Mouse (Mus musculus) T-helper 17 cell (primary cell): ENCODE data around the gene Fads6.

ENCODE experiments used
- in situ Hi-C, 2 experiments: fragments of 300-600 bp; cut with MboI, MseI; formaldehyde crosslinking; loops; 1 replicate in 1 of 2; 2 replicates in 1 of 2; pipeline ENCODE4 v1.15.1; 2025; ENCODE audit warnings: high pct_unique_total_duplicates in 2 of 2

Gene Fads6

DNA sequence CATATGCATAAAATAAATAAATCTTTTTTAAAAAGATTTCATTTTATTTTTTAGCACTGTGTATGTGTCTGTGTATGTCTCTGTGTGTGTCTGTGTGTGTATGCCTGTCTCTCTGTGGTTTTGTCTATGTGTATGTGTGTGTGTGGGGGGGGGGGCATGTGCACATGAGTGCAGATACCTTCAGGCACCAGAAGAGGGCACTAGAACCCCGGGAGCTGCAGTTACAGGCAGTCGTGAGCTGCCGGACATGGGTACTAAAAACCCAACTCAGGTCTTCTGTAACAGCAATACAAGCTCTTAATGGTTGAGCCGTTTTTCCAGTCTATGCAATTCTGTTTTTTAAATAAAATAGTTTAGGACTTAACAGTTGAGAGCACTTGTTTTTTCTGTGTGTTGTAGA, 3.3 kb upstream of the Fads6 start:
- in situ Hi-C loops = no loop called here

DNA sequence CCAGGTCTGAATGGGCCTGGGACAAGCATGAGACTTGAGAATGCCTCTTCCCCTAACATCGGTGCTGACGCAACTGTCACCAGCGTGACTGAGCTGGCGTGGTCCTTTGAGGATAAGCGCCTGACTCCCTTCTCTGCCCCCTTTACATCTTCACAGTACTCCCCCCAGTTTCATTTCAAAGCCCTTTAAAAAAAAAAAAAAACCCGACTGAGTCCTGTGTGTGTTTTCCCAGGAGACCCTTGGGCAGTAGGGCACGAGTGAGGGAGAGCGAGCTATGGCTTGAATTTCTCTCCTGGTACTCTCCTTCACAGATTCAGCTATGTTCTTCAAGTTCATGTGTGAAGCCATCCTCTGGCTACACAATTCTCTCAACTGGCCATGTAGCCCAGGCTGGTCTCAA, 697 bp upstream of the Fads6 start:
- in situ Hi-C loops = no loop called here

DNA sequence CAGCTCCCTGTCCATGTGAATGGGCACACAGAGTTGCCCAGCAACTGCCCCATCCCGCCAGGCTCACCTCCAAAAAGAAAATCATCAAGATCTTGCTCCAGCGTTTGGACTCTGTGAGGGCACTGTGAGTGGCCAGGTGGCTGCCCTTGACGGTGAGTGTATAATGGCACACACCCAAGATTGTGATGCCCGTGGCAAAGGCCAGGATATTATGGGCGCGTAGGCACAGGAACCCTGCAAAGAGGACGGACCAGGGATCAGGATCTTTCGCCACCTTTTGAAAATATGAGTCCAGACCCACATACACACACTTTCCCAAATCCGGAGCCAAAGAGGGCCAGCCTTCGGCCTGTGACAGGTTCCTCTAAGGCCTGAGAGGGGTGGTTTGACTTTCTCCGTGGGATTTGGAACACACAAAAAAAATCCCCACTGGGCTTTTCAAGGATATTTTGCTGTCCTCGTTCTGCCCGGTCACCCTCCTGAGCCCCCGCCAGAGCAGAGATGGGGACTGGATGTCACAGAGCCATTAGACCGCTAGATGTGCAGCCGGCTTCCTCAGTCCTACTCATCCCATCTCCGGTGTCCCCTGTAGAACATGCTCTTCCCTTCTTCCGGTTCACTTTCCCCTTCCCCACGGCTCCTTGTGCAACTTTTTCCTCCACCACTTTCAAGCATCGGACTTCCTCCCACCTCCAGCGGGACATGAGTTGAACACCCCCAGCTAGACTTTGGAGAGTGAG, 822 bp downstream of the Fads6 start:
- in situ Hi-C loops = no loop called here

DNA sequence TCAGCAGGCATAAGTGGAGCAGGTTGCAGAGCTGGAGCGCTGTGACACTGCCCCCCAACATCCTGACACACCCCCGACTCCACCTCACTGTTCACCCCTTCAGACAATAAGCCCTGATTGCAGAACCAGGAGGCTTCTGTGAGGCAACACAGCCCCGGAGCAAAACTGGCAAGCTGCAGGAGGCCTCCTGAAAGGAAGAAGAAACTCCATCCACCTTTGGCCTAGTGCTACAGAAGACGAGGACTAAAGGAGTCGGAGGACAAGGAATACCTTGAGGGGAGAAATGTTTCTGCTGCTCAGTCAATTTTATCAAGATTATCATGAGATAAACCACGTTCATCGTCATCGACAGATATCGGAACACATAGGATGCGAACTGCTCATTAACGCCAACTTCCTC, 1.5 kb downstream of the Fads6 start:
- in situ Hi-C loops = no loop called here

GRCm38 (mm10) chr11:115292631-115293375, 4.7 kb downstream of the Fads6 start:
- in situ Hi-C loops = no loop called here

DNA sequence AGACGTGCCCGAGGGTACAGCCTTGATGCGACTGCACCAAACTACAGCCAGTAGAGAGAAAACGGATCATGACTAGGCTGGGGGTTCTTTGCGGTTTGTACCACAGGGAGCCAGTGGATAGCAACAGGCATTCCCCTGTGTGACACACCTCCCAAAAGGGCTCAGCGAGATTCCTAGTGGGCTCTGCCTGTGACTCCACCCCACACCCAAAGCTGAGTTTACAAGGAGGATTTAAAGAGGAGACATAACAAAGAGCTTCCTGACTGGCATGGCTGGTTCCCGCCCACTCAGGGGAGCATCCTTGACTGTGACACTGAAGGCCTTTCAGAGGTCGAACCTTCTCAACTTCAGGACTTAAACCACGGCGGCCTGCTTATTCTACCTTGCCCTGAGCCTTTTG, 6.0 kb downstream of the Fads6 start:
- in situ Hi-C loops = no loop called here

DNA sequence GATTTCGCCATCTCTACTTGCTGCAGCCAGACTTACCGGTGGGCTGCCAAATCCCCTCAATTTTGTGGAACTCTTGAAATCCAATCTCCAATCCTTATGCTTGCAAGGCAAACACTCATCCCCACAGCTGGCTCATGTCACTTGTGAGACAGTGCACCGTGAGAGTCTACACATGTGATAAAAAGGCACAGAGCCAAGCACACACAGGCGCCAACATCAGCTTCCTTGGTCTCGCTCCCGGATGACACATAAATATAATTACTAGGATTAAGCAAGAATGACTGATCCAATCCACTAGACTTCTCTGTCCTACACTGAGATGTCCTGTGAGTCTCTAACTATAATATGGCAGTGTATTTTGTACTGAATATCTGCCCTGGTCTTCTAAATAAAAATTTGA, 6.5 kb downstream of the Fads6 start:
- in situ Hi-C loops = no loop called here

DNA sequence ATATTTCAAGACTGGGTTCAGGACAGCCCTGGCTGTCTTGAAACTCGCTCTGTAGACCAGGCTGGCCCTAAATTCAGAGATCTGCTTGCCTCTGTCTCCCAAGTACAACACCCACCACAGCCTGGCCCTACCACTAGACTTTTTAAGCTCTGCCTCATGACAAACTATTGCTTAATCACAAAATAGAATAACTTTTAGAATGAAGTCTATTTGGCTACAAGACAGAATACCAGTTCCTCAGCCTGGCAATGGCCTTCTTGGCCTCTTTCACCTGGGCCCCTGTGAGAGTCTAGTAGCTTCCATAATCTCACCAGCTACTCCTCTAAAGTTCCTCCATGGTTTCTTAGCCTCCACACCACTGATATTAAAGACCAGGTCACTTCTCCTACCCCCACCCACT, 7.1 kb downstream of the Fads6 start:
- in situ Hi-C loops = no loop called here

GRCm38 (mm10) chr11:115289885-115290284, 7.6 kb downstream of the Fads6 start:
- in situ Hi-C loops = no loop called here

GRCm38 (mm10) chr11:115288305-115288704, 9.2 kb downstream of the Fads6 start:
- in situ Hi-C loops = no loop called here

- in situ Hi-C loops = no loop called here
Measured at GRCm38 (mm10) chr11:115287386-115287785, 10.1 kb downstream of the Fads6 start.

- in situ Hi-C loops = no loop called here
Measured at GRCm38 (mm10) chr11:115286201-115286993, 11.1 kb downstream of the Fads6 start.

DNA sequence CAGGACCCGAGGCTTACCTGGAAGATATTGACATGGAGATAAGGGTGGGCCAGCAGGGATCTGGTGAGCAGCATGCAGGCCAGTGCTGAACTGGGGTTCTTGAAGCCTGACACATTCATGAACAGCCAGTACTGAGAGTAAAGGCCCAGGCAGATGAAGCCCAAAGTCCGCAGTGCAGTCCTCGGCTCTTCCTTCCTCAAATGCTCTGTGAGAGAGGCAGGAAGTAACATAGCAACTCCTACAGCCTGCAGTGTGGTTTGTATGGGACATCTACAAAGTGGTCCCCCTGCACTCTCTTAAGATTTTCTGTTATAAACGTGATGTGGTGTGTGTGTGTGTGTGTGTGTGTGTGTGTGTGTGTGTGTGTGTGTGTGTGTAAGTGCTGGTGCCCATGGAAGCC, 12.2 kb downstream of the Fads6 start:
- in situ Hi-C loops = no loop called here

DNA sequence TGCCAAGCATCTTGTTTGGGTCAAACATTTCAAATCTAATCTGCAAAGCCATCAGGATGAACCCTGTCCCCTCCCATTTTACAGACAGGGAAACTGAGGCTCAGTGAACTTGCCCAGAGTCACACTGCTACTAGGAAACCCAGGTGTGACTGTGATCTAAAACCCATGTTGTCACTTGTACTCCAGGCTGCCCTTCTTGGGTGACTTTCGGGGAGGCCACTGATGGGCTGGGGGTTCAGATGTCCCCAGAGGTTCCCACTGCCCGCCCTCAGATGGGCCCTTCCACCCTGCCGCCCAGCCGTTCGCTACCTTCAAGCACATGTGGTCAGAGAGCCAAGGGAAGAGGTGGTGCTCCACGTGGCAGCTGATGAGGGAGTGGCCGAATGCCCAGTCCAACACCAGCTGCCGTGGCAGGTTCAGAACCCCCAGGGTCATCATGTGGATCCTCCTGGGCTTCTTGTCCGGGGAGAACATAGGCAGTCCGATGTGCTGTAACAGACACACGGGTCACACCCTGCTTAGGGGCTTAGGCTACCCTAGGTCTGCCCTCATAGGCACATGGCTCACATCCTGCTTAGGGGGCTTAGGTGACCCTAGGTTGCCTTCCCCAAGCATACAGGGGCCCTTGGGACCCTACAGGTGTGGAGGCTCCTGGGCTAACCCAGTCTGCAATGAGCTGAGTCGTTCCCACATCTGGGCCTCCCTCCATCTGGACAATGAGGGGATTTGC, 13.4 kb downstream of the Fads6 start:
- in situ Hi-C loops = no loop called here

GRCm38 (mm10) chr11:115283486-115283765, 14.0 kb downstream of the Fads6 start:
- in situ Hi-C loops = no loop called here

DNA sequence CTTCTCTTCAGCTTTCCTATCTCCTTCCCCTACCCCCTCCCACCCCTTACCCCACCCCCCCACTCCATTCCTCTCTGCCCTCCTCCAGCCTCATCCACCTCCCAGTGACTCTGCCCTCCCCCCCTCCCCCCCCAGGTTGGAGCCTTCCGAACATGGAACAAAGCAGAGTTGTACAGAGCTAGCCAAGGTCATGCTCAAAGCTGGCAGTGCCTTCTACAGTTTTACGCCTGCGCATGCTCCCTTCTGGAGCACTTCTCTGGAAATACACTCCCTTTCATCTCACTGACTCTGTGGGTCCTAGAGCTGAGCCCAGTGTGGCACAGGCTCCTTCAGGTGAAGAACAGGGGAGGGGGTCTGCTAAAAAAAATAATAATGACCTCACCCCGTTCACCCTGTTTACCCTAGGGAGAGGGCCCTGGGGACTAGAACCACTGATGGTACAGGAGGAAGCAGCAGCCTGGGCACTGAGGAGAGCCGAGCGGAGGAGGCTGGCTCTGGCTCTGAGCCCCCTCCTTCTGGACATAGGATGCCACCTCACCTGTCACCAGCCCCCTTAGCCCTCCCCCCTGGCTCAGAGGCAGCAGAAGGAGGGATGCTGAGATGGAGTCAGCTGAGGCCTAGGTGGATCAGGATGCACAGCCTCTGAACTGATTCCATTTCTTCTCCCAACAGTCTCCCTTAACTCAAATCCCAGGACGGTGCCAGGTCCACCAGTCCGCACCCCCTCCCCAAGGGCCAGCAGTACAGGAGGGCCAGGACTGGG, 14.6 kb downstream of the Fads6 start:
- in situ Hi-C loops = no loop called here

DNA sequence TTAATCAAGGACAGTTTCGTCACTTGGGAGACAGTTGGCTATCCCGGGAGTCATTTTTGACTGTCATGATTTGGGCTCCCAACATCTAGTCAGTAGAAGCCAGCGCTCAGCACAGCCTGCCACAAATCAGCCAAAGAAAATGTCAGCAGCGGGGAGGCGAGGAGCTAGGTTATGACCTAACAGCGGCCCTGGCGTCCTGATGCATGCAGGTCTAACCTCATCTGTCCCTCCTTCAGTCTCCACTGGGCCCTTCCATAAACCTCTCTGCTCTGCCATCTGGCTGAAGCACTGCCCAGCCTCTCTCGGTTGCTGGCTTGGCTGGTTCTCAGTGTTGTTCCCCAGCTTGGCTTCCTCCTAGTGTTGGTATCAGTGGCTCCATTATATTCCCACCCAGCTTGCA, 15.2 kb downstream of the Fads6 start:
- in situ Hi-C loops = no loop called here

GRCm38 (mm10) chr11:115279726-115280125, 17.7 kb downstream of the Fads6 start:
- in situ Hi-C loops = no loop called here

DNA sequence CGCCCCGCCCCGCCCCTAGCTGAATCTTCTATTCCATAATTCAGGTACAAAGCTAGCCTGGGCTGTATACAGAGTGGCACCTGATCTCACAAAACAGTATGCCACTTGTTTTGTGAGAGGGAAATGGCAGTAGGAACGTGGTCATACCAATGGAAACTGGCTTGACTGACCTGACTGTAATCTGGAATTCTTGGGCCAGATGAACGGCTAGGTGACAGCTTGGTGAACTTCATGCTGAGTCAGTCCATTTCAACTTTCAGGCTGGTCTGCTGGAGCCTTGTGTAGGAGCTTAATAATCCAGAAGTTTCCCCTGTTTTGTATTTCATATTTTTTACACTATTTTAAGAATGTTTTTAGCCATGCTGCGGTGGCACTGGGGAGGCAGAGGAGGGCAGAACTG, 19.3 kb downstream of the Fads6 start:
- in situ Hi-C loops = no loop called here

GRCm38 (mm10) chr11:115277604-115277975, 19.9 kb downstream of the Fads6 start:
- in situ Hi-C loops = no loop called here
